Mouse (Mus musculus) MEL (cell line): Measurements from ENCODE around the gene Pla2r1. TPM values are rescaled to one million over a fixed set of nuclear protein-coding genes. Genes with fewer than 3 reads are reported as not detected.

Experiments
- DNase-seq: peaks from one replicate; pipeline ENCODE4 v3.0.0; 2011; ENCODE audit warnings: low read depth, low spot score
- H3K27ac ChIP-seq: 2 replicates; pipeline ENCODE4 v1.5.1; 2012; ENCODE audit warnings: low read depth, mild to moderate bottlenecking, control low read depth, low read length, moderate library complexity; ENCODE audit not compliant: control insufficient read depth
- H3K27me3 ChIP-seq, 2 experiments: fragments of 150-350 bp in 1 of 2; sonication (generic) in 1 of 2; 2 replicates each; pipeline ENCODE4 v1.6.1; 2012; ENCODE audit warnings: low read length in 2 of 2, mild to moderate bottlenecking in 2 of 2, improper control_type of control experiment in 1 of 2, moderate library complexity in 1 of 2; ENCODE audit not compliant: insufficient read depth in 2 of 2, control insufficient read depth in 1 of 2
- H3K36me3 ChIP-seq, 2 experiments: 2 replicates each; pipeline ENCODE4 v1.6.1; 2012 to 2014; ENCODE audit warnings: low read length in 2 of 2, improper control_type of control experiment in 1 of 2, inconsistent platforms in 1 of 2, mild to moderate bottlenecking in 1 of 2; ENCODE audit not compliant: insufficient read depth in 2 of 2, control insufficient read depth in 1 of 2
- H3K4me1 ChIP-seq, 2 experiments: fragments of 150-350 bp in 1 of 2; sonication (generic) in 1 of 2; 2 replicates each; pipeline ENCODE4 v1.6.1; 2012; ENCODE audit warnings: low read length in 2 of 2, improper control_type of control experiment in 1 of 2, mild to moderate bottlenecking in 1 of 2; ENCODE audit not compliant: insufficient read depth in 2 of 2, control insufficient read depth in 1 of 2
- H3K4me3 ChIP-seq, 2 experiments: fragments of 150-350 bp in 1 of 2; sonication (generic) in 1 of 2; 2 replicates each; pipeline ENCODE4 v1.5.1; 2012; ENCODE audit warnings: low read depth in 2 of 2, low read length in 2 of 2, mild to moderate bottlenecking in 2 of 2, moderate library complexity in 2 of 2, control low read depth in 1 of 2, improper control_type of control experiment in 1 of 2; ENCODE audit not compliant: control insufficient read depth in 1 of 2, insufficient read depth in 1 of 2
- H3K79me2 ChIP-seq: 2 replicates; pipeline ENCODE4 v1.6.1; 2012; ENCODE audit warnings: mild to moderate bottlenecking, low read length, moderate library complexity; ENCODE audit not compliant: control insufficient read depth, poor library complexity, insufficient read depth
- H3K9ac ChIP-seq: 2 replicates; pipeline ENCODE4 v1.6.1; 2012; ENCODE audit warnings: low read depth, mild to moderate bottlenecking, control low read depth, low read length, moderate library complexity; ENCODE audit not compliant: control insufficient read depth, poor library complexity, severe bottlenecking
- H3K9me3 ChIP-seq: fragments of 150-350 bp; sonication (generic); replicated peaks from 2 replicates; pipeline ENCODE4 v1.6.1; 2012; ENCODE audit warnings: mild to moderate bottlenecking, low read length, improper control_type of control experiment, moderate library complexity; ENCODE audit not compliant: insufficient read depth
- CHD1 ChIP-seq: IDR thresholded peaks from 2 replicates; pipeline ENCODE4 v1.6.1; 2012; ENCODE audit warnings: low read depth, mild to moderate bottlenecking, inconsistent platforms, low read length, improper control_type of control experiment
- CTCF ChIP-seq, 3 experiments: IDR thresholded peaks in 2 of 3; conservative IDR thresholded peaks in 1 of 3; 2 replicates each; pipeline ENCODE4 v1.5.1; 2011 to 2012; ENCODE audit warnings: low read length in 3 of 3, low read depth in 2 of 3, mild to moderate bottlenecking in 2 of 3, improper control_type of control experiment in 1 of 3, inconsistent platforms in 1 of 3, mixed read lengths in 1 of 3, moderate library complexity in 1 of 3; ENCODE audit not compliant: control insufficient read depth in 1 of 3, insufficient read depth in 1 of 3, poor library complexity in 1 of 3, severe bottlenecking in 1 of 3
- E2F4 ChIP-seq: IDR thresholded peaks from 2 replicates; pipeline ENCODE4 v1.6.1; 2011; ENCODE audit warnings: low read depth, low read length, improper control_type of control experiment, borderline replicate concordance
- ELF1 ChIP-seq: IDR thresholded peaks from 2 replicates; pipeline ENCODE4 v1.6.1; 2014; ENCODE audit warnings: low read depth, mild to moderate bottlenecking, inconsistent platforms, low read length, improper control_type of control experiment, moderate library complexity
- EP300 ChIP-seq, 2 experiments: IDR thresholded peaks; 2 replicates each; pipeline ENCODE4 v1.6.1; 2011; ENCODE audit warnings: improper control_type of control experiment in 2 of 2, low read length in 2 of 2, low read depth in 1 of 2, mild to moderate bottlenecking in 1 of 2
- ETS1 ChIP-seq: IDR thresholded peaks from 2 replicates; pipeline ENCODE4 v1.6.1; 2012; ENCODE audit warnings: low read depth, mild to moderate bottlenecking, inconsistent platforms, low read length, improper control_type of control experiment, moderate library complexity
- HCFC1 ChIP-seq: IDR thresholded peaks from 2 replicates; pipeline ENCODE4 v1.6.1; 2012; ENCODE audit warnings: low read depth, mild to moderate bottlenecking, inconsistent platforms, low read length, improper control_type of control experiment, moderate library complexity
- KAT2A ChIP-seq: conservative IDR thresholded peaks from 2 replicates; pipeline ENCODE4 v1.6.1; 2012; ENCODE audit warnings: low read depth, low read length, improper control_type of control experiment, inconsistent platforms
- MAX ChIP-seq: IDR thresholded peaks from 2 replicates; pipeline ENCODE4 v1.6.1; 2011; ENCODE audit warnings: low read length, improper control_type of control experiment
- MAZ ChIP-seq: IDR thresholded peaks from 2 replicates; pipeline ENCODE4 v1.6.1; 2012; ENCODE audit warnings: low read depth, mild to moderate bottlenecking, inconsistent platforms, low read length, improper control_type of control experiment
- MYC ChIP-seq: IDR thresholded peaks from 2 replicates; pipeline ENCODE4 v1.6.1; 2011; ENCODE audit warnings: low read depth, mild to moderate bottlenecking, low read length, improper control_type of control experiment, moderate library complexity
- POLR2AphosphoS5 ChIP-seq: IDR thresholded peaks from 2 replicates; pipeline ENCODE4 v1.6.1; 2012; ENCODE audit warnings: low read depth, borderline replicate concordance, mild to moderate bottlenecking, inconsistent platforms, low read length, moderate library complexity, mixed read lengths
- RAD21 ChIP-seq: IDR thresholded peaks from 2 replicates; pipeline ENCODE4 v1.6.1; 2011; ENCODE audit warnings: mild to moderate bottlenecking, low read depth, low read length, improper control_type of control experiment
- RCOR1 ChIP-seq: IDR thresholded peaks from 2 replicates; pipeline ENCODE4 v1.6.1; 2012; ENCODE audit warnings: low read depth, mild to moderate bottlenecking, inconsistent platforms, low read length, improper control_type of control experiment
- SMC3 ChIP-seq: IDR thresholded peaks from 2 replicates; pipeline ENCODE4 v1.6.1; 2011; ENCODE audit warnings: low read depth, low read length, improper control_type of control experiment
- TAL1 ChIP-seq: IDR thresholded peaks from 2 replicates; pipeline ENCODE4 v1.6.1; 2012; ENCODE audit warnings: mild to moderate bottlenecking, inconsistent platforms, low read length, moderate library complexity, mixed read lengths
- TBP ChIP-seq: IDR thresholded peaks from 2 replicates; pipeline ENCODE4 v1.8.0; 2011; ENCODE audit warnings: low read depth, low read length, improper control_type of control experiment
- UBTF ChIP-seq: IDR thresholded peaks from 2 replicates; pipeline ENCODE4 v1.6.1; 2012; ENCODE audit warnings: low read depth, mild to moderate bottlenecking, inconsistent platforms, low read length, improper control_type of control experiment, moderate library complexity, borderline replicate concordance; ENCODE audit not compliant: insufficient read depth
- USF2 ChIP-seq, 2 experiments: IDR thresholded peaks; 2 replicates each; pipeline ENCODE4 v1.6.1; 2011 to 2012; ENCODE audit warnings: improper control_type of control experiment in 2 of 2, low read length in 2 of 2, borderline replicate concordance in 1 of 2, inconsistent platforms in 1 of 2, low read depth in 1 of 2, mild to moderate bottlenecking in 1 of 2; ENCODE audit not compliant: insufficient read depth in 1 of 2
- polyA plus RNA-seq, 2 experiments: library from polyadenylated mRNA; stranded (reverse) in 1 of 2; unstranded in 1 of 2; fragments of >175 nt in 1 of 2; fragments of >200 nt in 1 of 2; gene quantifications; 2 replicates each; pipeline versions ENCODE4 v1.2.1 to v1.2.4; 2012; ENCODE audit warnings: low replicate concordance in 2 of 2, low read depth in 1 of 2; ENCODE audit not compliant: insufficient read length in 2 of 2, insufficient read depth in 1 of 2, missing spikeins in 1 of 2
- total RNA-seq: library from RNA; depleted of rRNA; stranded (reverse); fragments of 300-350 nt; gene quantifications from 2 replicates; pipeline ENCODE4 v1.2.3, GENCODE M21; 2012

The Pla2r1 gene
- total and polyA plus RNA-seq, 3 experiments, result not detected

- H3K9ac ChIP-seq, result no peak overlapping the region
- H3K4me1 ChIP-seq, result no peaks in the 10 kb centered on the region
- no peak for DNase-seq
- peak; percentile 8; the same call in 1 of the 2 replicates for TF ChIP-seq RAD21
- peak; percentile 28 for TF ChIP-seq SMC3
- no peak for TF ChIP-seq MAX
- TF ChIP-seq TBP, result no peak
- TF ChIP-seq CTCF (IDR thresholded peaks at IDR 0.05 in 2 of 3, conservative IDR thresholded peaks at IDR 0.05 in 1 of 3; ENCODE audit: control insufficient read depth in 1 of 3, insufficient read depth in 1 of 3, low read depth in 2 of 3, low read length in 3 of 3, poor library complexity in 1 of 3, severe bottlenecking in 1 of 3), result peak in 2 of 3 experiments; percentile 15 to 18; a peak in 2 of 6 replicates
- no peak overlapping the region for H3K4me3 ChIP-seq
- H3K27me3 ChIP-seq, result no peaks in the 10 kb centered on the region
- no peak overlapping the region for H3K27ac ChIP-seq
- H3K36me3 ChIP-seq, result no peaks in the 10 kb centered on the region
- no peaks in the 10 kb centered on the region for H3K9me3 ChIP-seq
- H3K79me2 ChIP-seq, result no peaks in the 10 kb centered on the region
Measured at GRCm38 (mm10) chr2:60443279-60443678, 109.8 kb downstream of the Pla2r1 start.

- no peak for TF ChIP-seq USF2 (IDR thresholded peaks at IDR 0.05; ENCODE audit: borderline replicate concordance in 1 of 2, insufficient read depth in 1 of 2, low read depth in 1 of 2, low read length in 2 of 2)
- no peak for TF ChIP-seq ELF1
- TF ChIP-seq E2F4, result no peak
- 0 out of 2 replicates have a peak, but pooled peaks have one; percentile 17 for TF ChIP-seq SMC3
- TF ChIP-seq RAD21, result peak; percentile 36
- TF ChIP-seq UBTF, result no peak
- no peak for TF ChIP-seq EP300 (IDR thresholded peaks at IDR 0.05; ENCODE audit: low read depth in 1 of 2, low read length in 2 of 2)
- TF ChIP-seq CTCF (IDR thresholded peaks at IDR 0.05 in 2 of 3, conservative IDR thresholded peaks at IDR 0.05 in 1 of 3; ENCODE audit: control insufficient read depth in 1 of 3, insufficient read depth in 1 of 3, low read depth in 2 of 3, low read length in 3 of 3, poor library complexity in 1 of 3, severe bottlenecking in 1 of 3), result peak in 1 of 3 experiments; percentile 10; a peak in 1 of 6 replicates
- no peak for TF ChIP-seq TBP
- TF ChIP-seq, all 39 proteins: peak for 3
- H3K4me3 ChIP-seq, result no peak overlapping the region
- no peaks in the 10 kb centered on the region for H3K79me2 ChIP-seq
- no peaks in the 10 kb centered on the region for H3K4me1 ChIP-seq
- DNase-seq, result no peak
- H3K36me3 ChIP-seq, result no peaks in the 10 kb centered on the region
- H3K27me3 ChIP-seq, result no peaks in the 10 kb centered on the region; a peak in 1 of 4 replicates
- no peak overlapping the region for H3K27ac ChIP-seq
- H3K9me3 ChIP-seq, result no peaks in the 10 kb centered on the region
- no peak overlapping the region for H3K9ac ChIP-seq
Measured at GRCm38 (mm10) chr2:60441875-60442274, 111.2 kb downstream of the Pla2r1 start.

DNA sequence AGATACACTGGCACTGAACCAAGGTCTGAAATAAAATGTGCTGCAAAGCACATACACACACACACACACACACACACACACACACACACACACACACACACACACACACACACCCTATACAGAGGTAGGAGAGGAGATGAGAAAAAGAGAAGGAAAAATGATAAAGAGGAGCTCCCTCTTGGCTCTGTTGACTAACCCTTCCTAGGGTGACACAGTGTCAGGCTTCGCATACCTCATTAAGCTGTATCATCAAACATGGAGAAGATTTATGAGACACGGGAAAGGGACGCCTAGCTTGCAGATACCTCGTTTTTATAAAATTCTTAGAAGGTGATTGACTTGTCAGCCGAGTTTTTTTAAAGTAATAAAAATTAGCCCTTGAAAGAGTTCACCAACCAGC is 116.3 kb downstream of the Pla2r1 start:
- Histone ChIP-seq H3K4me3 (no peak overlapping the region), H3K36me3 (no peaks in the 10 kb centered on the region), H3K4me1 (no peaks in the 10 kb centered on the region), H3K27me3 (no peaks in the 10 kb centered on the region; a peak in 2 of 4 replicates), H3K27ac (no peak overlapping the region), H3K79me2 (no peaks in the 10 kb centered on the region), H3K9ac (no peak overlapping the region), H3K9me3 (no peaks in the 10 kb centered on the region)
- TF ChIP-seq MAX (no peak), CHD1 (no peak), POLR2AphosphoS5 (no peak), MYC (no peak), ETS1 (no peak), TAL1 (no peak), KAT2A (no peak), EP300 (IDR thresholded peaks at IDR 0.05; ENCODE audit: low read depth in 1 of 2, low read length in 2 of 2) (no peak), RCOR1 (no peak), TBP (no peak), RAD21 (no peak), MAZ (no peak), HCFC1 (no peak)
- no peak for DNase-seq
